Mouse (Mus musculus) G1E (cell line): ENCODE measurements around the gene Setd4. TPM values are rescaled to one million over a fixed set of nuclear protein-coding genes. Genes with fewer than 3 reads are reported as not detected.
A peak's percentile ranks its signal among the peaks of the same experiment; 100 is the strongest.

Experiments
- ATAC-seq: 2 replicates; pipeline ENCODE4 v1.8.0; 2016; ENCODE audit warnings: mild to moderate bottlenecking; ENCODE audit not compliant: insufficient number of reproducible peaks, poor library complexity, low FRiP score, severe bottlenecking; ENCODE audit errors: extremely low read depth
- DNase-seq: peaks from one replicate; pipeline ENCODE4 v3.0.0; 2012; ENCODE audit warnings: low spot score
- H3K27me3 ChIP-seq: 2 replicates; pipeline ENCODE4 v1.6.1; 2012; ENCODE audit warnings: mild to moderate bottlenecking, low read length, inconsistent platforms; ENCODE audit not compliant: insufficient read depth
- H3K36me3 ChIP-seq: replicated peaks from 2 replicates; pipeline ENCODE3; 2012; ENCODE audit warnings: mild to moderate bottlenecking, inconsistent platforms
- H3K4me1 ChIP-seq: 2 replicates; pipeline ENCODE4 v1.6.1; 2012; ENCODE audit warnings: low read depth, low read length, inconsistent platforms, mixed read lengths; ENCODE audit not compliant: insufficient read depth
- H3K4me3 ChIP-seq: 2 replicates; pipeline ENCODE4 v1.5.1; 2012; ENCODE audit warnings: low read depth, mild to moderate bottlenecking, inconsistent platforms, low read length, moderate library complexity, mixed read lengths
- H3K9me3 ChIP-seq: replicated peaks from 2 replicates; pipeline ENCODE4 v1.6.1; 2012; ENCODE audit warnings: inconsistent platforms
- CTCF ChIP-seq: IDR thresholded peaks from 2 replicates; pipeline ENCODE4 v1.5.1; 2012; ENCODE audit warnings: low read depth, low read length, inconsistent platforms, mixed read lengths
- GATA1 ChIP-seq: IDR thresholded peaks from 2 replicates; pipeline ENCODE4 v1.6.1; 2012; ENCODE audit warnings: borderline replicate concordance, low read length, inconsistent platforms, mixed read lengths
- GATA2 ChIP-seq: IDR thresholded peaks from 2 replicates; pipeline ENCODE4 v1.6.1; 2012; ENCODE audit warnings: low read depth, low read length, inconsistent platforms, borderline replicate concordance
- POLR2AphosphoS5 ChIP-seq: IDR thresholded peaks from 2 replicates; pipeline ENCODE4 v1.6.1; 2012; ENCODE audit warnings: low read depth, low read length, inconsistent platforms; ENCODE audit not compliant: insufficient replicate concordance
- TAL1 ChIP-seq: conservative IDR thresholded peaks from 2 replicates; pipeline ENCODE4 v1.6.1; 2012; ENCODE audit warnings: low read depth, low read length, inconsistent platforms, mixed read lengths
- polyA plus RNA-seq: library from polyadenylated mRNA; stranded (reverse); fragments of >175 nt; gene quantifications from 2 replicates; pipeline ENCODE4 v1.2.3, GENCODE M21; 2012
- total RNA-seq, 2 experiments: library from RNA; stranded (forward) in 1 of 2; stranded (reverse) in 1 of 2; fragments of 200-1000 nt in 1 of 2; fragments of >200 nt in 1 of 2; fragmentation: Nextera tagmentation in 1 of 2; gene quantifications; 2 replicates each; pipeline ENCODE4 v1.2.3; 2014 to 2017

The Setd4 gene
- total and polyA plus RNA-seq, 3 experiments, result 2.6 to 11.6 (median 6.8) TPM

GRCm38 (mm10) chr16:93549287-93549686, 54.6 kb downstream of the Setd4 start:
- DNase-seq (no peak), ATAC-seq (no peak)
- H3K27me3 ChIP-seq, result peaks cover 31% of the 10 kb centered on the region
- no peak overlapping the region for H3K4me3 ChIP-seq
- H3K4me1 ChIP-seq, result no peaks in the 10 kb centered on the region
- no peaks in the 10 kb centered on the region for H3K36me3 ChIP-seq
- no peak for TF ChIP-seq GATA1
- no peaks in the 10 kb centered on the region for H3K9me3 ChIP-seq

DNA sequence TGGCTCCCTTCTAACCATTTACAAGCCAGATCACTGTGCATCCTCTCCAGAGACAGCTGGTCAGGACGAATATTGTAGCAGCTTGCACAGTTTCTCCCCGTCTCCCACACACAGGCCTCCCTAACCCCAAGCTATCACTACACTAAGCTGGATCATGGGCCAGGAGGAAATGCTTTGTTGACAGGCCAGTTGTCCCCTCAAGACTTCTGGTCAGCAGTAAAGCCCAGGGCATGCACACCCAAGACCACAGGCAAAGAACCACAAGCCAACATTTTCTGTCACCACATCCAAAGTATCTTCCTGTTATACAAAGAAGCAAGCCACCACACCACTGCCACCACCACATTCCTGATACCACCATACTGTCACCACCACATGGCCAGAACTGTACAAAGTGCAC, 55.8 kb downstream of the Setd4 start:
- TF ChIP-seq GATA1, result no peak
- no peak for TF ChIP-seq POLR2AphosphoS5
- TF ChIP-seq CTCF, result no peak

DNA sequence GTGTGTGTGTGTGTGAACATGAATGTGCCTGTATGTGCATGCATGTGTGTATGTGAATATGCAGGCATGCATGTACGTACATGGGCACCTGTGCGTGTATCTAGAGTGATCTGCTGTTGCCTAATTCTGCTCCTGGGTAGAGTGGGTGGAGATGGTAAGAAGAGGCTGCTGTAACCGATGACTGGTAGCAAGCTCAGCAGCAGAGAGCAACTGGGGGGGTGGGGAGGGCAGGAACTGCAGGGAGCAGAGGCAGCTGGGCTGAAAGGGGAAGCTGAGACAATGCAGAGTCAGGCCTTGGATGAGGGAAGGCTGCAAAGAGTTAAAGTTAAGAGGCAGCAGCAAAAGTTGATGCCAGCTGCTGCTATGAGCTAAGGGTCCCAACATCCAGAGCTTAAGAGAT, 56.7 kb downstream of the Setd4 start:
- ATAC-seq, result no peak
- Histone ChIP-seq H3K4me3 (no peak overlapping the region), H3K27me3 (peaks cover 30% of the 10 kb centered on the region)

More for the DNA sequence above, 55.8 kb downstream of the Setd4 start:
- no peaks in the 10 kb centered on the region for H3K9me3 ChIP-seq
- H3K4me3 ChIP-seq, result no peak overlapping the region
- H3K36me3 ChIP-seq, result no peaks in the 10 kb centered on the region
- DNase-seq (no peak), ATAC-seq (no peak)
- H3K4me1 ChIP-seq, result no peaks in the 10 kb centered on the region
- H3K27me3 ChIP-seq, result peaks cover 28% of the 10 kb centered on the region

DNA sequence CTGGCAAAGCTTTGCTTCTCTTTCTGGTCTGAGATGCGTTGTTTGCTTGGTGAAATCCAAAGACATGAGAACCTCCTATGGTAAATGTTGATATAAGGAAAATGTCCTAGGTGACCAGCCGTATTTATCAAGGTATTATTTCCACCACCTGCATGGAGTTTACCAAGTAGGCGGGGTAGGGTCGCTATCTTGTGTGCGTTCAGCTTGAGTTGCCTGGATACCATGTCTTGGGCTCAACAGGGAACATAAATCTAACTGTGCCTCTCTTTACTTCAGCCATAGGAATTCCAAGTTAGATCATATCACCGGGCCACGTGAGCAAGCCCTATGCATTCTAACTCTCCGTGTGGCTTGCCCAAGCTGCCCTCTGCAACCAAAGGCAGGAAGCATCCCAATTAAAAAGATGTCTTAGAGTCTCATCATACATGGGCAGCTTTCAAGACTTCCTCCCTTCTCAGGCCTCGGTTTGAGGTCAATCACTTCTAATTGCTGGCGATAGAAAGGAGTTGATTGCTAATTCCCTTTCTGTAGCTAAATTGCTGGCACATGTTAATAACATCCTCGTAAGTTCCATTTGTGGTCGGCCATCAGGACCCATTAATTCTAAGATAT, 57.4 kb downstream of the Setd4 start:
- Histone ChIP-seq H3K9me3 (no peaks in the 10 kb centered on the region), H3K27me3 (peaks cover 30% of the 10 kb centered on the region), H3K4me3 (no peak overlapping the region), H3K36me3 (no peaks in the 10 kb centered on the region), H3K4me1 (no peaks in the 10 kb centered on the region)
- no peak for TF ChIP-seq GATA2
- no peak for TF ChIP-seq POLR2AphosphoS5
- no peak for TF ChIP-seq GATA1
- TF ChIP-seq TAL1, result no peak
- no peak for TF ChIP-seq CTCF
- ATAC-seq (no peak), DNase-seq (no peak)

More for the DNA sequence above, 56.7 kb downstream of the Setd4 start:
- DNase-seq, result no peak
- no peaks in the 10 kb centered on the region for H3K4me1 ChIP-seq
- H3K9me3 ChIP-seq, result no peaks in the 10 kb centered on the region
- no peak for TF ChIP-seq TAL1
- TF ChIP-seq GATA2, result no peak
- no peak for TF ChIP-seq POLR2AphosphoS5
- TF ChIP-seq CTCF, result no peak
- no peak for TF ChIP-seq GATA1
- no peaks in the 10 kb centered on the region for H3K36me3 ChIP-seq

- ATAC-seq (no peak), DNase-seq (no peak)
- no peaks in the 10 kb centered on the region for H3K9me3 ChIP-seq
- H3K27me3 ChIP-seq, result peaks cover 31% of the 10 kb centered on the region
- no peak overlapping the region for H3K4me3 ChIP-seq
- H3K4me1 ChIP-seq, result no peaks in the 10 kb centered on the region
- no peaks in the 10 kb centered on the region for H3K36me3 ChIP-seq
- TF ChIP-seq GATA1, result no peak
- no peak for TF ChIP-seq POLR2AphosphoS5
- TF ChIP-seq GATA2, result no peak
- TF ChIP-seq CTCF, result no peak
- no peak for TF ChIP-seq TAL1
These were observed 58.9 kb downstream of the Setd4 start for GRCm38 (mm10) chr16:93544931-93545330.

DNA sequence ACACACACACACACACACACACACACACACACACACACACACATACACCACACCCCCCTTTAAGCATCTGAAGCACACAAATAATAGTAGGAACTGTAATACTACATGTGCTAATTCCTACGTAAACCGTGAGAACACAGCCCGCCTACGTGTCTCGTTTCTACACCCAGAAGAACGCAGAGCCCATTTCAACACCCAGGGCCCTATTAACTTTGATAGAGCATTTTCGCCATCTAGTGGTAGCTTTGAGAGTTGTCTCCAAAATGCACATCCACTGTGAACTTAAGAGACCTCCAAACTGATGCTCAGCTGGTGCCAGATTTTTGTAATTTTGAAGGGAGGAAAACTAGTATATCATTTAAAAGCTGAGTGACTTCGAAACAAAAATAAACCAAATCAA, 60.2 kb downstream of the Setd4 start:
- TF ChIP-seq POLR2AphosphoS5 (no peak), TAL1 (no peak), CTCF (0 out of 2 replicates have a peak, but pooled peaks have one; percentile 23), GATA2 (no peak), GATA1 (no peak)
- H3K9me3 ChIP-seq, result no peaks in the 10 kb centered on the region
- ATAC-seq, result no peak
- no peaks in the 10 kb centered on the region for H3K36me3 ChIP-seq
- peak; percentile 48 for DNase-seq
- H3K4me3 ChIP-seq, result no peak overlapping the region
- peaks cover 26% of the 10 kb centered on the region for H3K27me3 ChIP-seq
- H3K4me1 ChIP-seq, result no peaks in the 10 kb centered on the region

DNA sequence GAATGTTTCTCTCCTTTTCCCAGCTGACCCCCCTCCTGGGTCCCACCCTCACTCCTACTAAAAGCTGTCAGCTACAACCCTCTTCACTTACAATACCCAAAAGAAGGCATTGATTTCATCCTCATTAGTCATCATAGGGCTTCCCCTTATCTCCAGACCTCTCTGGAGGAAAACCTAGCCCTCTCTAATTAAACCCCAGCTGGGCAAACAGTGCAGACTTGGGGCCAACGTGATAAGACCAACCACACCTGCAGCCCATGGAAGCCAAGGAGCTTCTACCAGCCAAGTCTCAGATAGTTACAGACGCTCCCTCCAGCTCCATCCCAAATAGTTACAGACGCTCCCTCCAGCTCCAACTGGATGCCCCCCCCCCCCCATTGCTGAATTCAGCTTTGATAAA, 64.0 kb downstream of the Setd4 start:
- ATAC-seq, result no peak
- Histone ChIP-seq H3K9me3 (no peaks in the 10 kb centered on the region), H3K36me3 (no peaks in the 10 kb centered on the region), H3K27me3 (peaks cover 20% of the 10 kb centered on the region), H3K4me3 (no peak overlapping the region), H3K4me1 (no peaks in the 10 kb centered on the region)
- DNase-seq, result no peak
- no peak for TF ChIP-seq GATA2
- TF ChIP-seq POLR2AphosphoS5, result no peak
- TF ChIP-seq GATA1, result no peak
- no peak for TF ChIP-seq TAL1
- TF ChIP-seq CTCF, result no peak
